Mouse (Mus musculus) liver, adult 2 months (tissue): Measurements from ENCODE around the gene Babam2.

Experiments
- CTCF ChIP-seq: fragments of 200-500 bp; IDR thresholded peaks from 2 replicates; pipeline ENCODE4 v1.5.1; 2011; ENCODE audit warnings: low read depth, low read length, control low read depth
- POLR2A ChIP-seq: fragments of 200-500 bp; IDR thresholded peaks from 2 replicates; pipeline ENCODE4 v1.6.1; 2011; ENCODE audit warnings: low read length, control low read depth; ENCODE audit not compliant: insufficient read depth; ENCODE audit errors: extremely low read depth

DNA sequence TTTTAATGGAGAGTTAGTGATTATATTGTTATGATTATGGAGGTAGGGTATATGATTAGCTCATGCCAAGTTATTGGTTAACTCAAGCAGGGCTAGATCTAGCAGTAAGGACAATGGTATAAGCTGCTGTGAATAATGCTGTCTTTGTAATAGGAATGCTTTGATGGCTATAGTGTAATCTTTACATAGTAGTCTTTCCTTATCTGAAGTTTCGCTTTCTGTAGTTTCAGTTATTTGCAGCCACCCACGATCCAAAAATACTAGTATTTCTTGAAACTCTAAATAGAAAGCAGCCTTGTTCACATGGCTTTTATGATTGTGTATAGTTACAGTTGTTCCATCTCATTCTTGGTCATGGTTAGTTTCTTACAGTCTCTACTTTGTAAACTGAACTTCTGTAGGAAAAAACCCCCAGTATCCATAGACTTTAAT lies 15.8 kb downstream of the Babam2 start:
- TF ChIP-seq CTCF (no peak), POLR2A (no peak)
